Mouse (Mus musculus) heart, postnatal 0 days (tissue): Measurements from ENCODE around the gene Vwa3b. TPM values are rescaled to one million over a fixed set of nuclear protein-coding genes. Genes with fewer than 3 reads are reported as not detected.

Source experiments
- ATAC-seq: fragments of 200-750 bp; cut with Nextera tagmentation; 2 replicates; pipeline ENCODE4 v1.8.0; 2017; ENCODE audit warnings: low read depth, moderate number of reproducible peaks, moderate library complexity; ENCODE audit not compliant: insufficient read depth
- DNase-seq: peaks from one replicate; pipeline ENCODE4 v3.0.0-alpha.2; 2016; ENCODE audit warnings: low spot score
- H3K27ac ChIP-seq: fragments of 300-500 bp; sonication (generic); 2 replicates; pipeline ENCODE4 v1.5.1; 2014; ENCODE audit warnings: low read depth, mild to moderate bottlenecking
- H3K27me3 ChIP-seq: fragments of 300-500 bp; sonication (generic); 2 replicates; pipeline ENCODE4 v1.6.1; 2014; ENCODE audit warnings: low read length, mixed read lengths; ENCODE audit not compliant: control insufficient read depth, insufficient read depth
- H3K36me3 ChIP-seq: fragments of 300-500 bp; sonication (generic); replicated peaks from 2 replicates; pipeline ENCODE4 v1.6.1; 2014; ENCODE audit warnings: low read length, mixed read lengths; ENCODE audit not compliant: control insufficient read depth, insufficient read depth
- H3K4me1 ChIP-seq: fragments of 300-500 bp; sonication (generic); 2 replicates; pipeline ENCODE4 v1.6.1; 2014; ENCODE audit warnings: antibody characterized with exemption; ENCODE audit not compliant: control insufficient read depth, insufficient read depth
- H3K4me2 ChIP-seq: fragments of 300-500 bp; sonication (generic); 2 replicates; pipeline ENCODE4 v1.6.1; 2014; ENCODE audit warnings: low read depth, mild to moderate bottlenecking, low read length, moderate library complexity
- H3K4me3 ChIP-seq: fragments of 300-500 bp; sonication (generic); 2 replicates; pipeline ENCODE4 v1.5.1; 2014; ENCODE audit warnings: low read depth, low read length
- H3K9ac ChIP-seq: fragments of 300-500 bp; sonication (generic); replicated peaks from 2 replicates; pipeline ENCODE4 v1.6.1; 2014; ENCODE audit warnings: low read depth, low read length, mixed read lengths
- H3K9me3 ChIP-seq: fragments of 300-500 bp; sonication (generic); replicated peaks from 2 replicates; pipeline ENCODE4 v1.6.1; 2016; ENCODE audit warnings: low read length; ENCODE audit not compliant: control insufficient read depth
- CTCF ChIP-seq: IDR thresholded peaks from 2 replicates; pipeline ENCODE4 v1.5.1; 2016; ENCODE audit warnings: antibody characterized with exemption, control low read depth, low read depth
- EP300 ChIP-seq: IDR thresholded peaks from 2 replicates; pipeline ENCODE4 v1.6.1; 2016; ENCODE audit warnings: antibody characterized with exemption, low read depth
- WGBS: fragments of 180-500 bp; shearing (Covaris S2); extraction: QIAGEN DNeasy Blood & Tissue Kit; methylation state at CpG from one replicate; pipeline ENCODE4 v1.1.7; 2014; 5-methylcytosine and 5-hydroxymethylcytosine counted together
- polyA plus RNA-seq: library from polyadenylated mRNA; unstranded; fragments of >200 nt; fragmentation: Nextera tagmentation; extraction: Ambion mirVana; gene quantifications from 2 replicates; pipeline ENCODE4 v1.2.1, GENCODE M21; 2015
- total RNA-seq: library from RNA; depleted of rRNA; stranded (reverse); fragments of >200 nt; gene quantifications from 2 replicates; pipeline ENCODE4 v1.2.3, GENCODE M21; 2014; ENCODE audit warnings: low replicate concordance; rRNA removed

Gene Vwa3b
- total and polyA plus RNA-seq, 2 experiments from 2014 or later, result 0.26 TPM; not detected in 1

- no peak for DNase-seq
- Histone ChIP-seq H3K4me3 (no peak overlapping the region), H3K36me3 (no peaks in the 10 kb centered on the region), H3K9me3 (no peaks in the 10 kb centered on the region; the same call in 1 of the 2 replicates), H3K27me3 (0 out of 2 replicates have a peak, but pooled peaks cover 10% of the 10 kb centered on the region), H3K27ac (no peak overlapping the region), H3K4me2 (no peak overlapping the region), H3K4me1 (no peaks in the 10 kb centered on the region), H3K9ac (no peak overlapping the region)
- TF ChIP-seq EP300, result no peak
- no peak for TF ChIP-seq CTCF
- no peak for ATAC-seq
- WGBS, result 81% methylated on average over 5 of the region's 5 CpGs
These were observed 193.2 kb downstream of the Vwa3b start for GRCm38 (mm10) chr1:37219593-37219992.

- H3K4me1 ChIP-seq, result no peaks in the 10 kb centered on the region
- H3K27me3 ChIP-seq, result 0 out of 2 replicates have a peak, but pooled peaks cover 10% of the 10 kb centered on the region
- ATAC-seq (no peak), DNase-seq (no peak)
- no peak for TF ChIP-seq CTCF
- no peak for TF ChIP-seq EP300
- no peaks in the 10 kb centered on the region for H3K36me3 ChIP-seq
- no peak overlapping the region for H3K9ac ChIP-seq
- H3K9me3 ChIP-seq, result no peaks in the 10 kb centered on the region; the same call in 1 of the 2 replicates
- WGBS, result 40% methylated on average over 6 of the region's 6 CpGs
- H3K4me3 ChIP-seq, result no peak overlapping the region
- H3K4me2 ChIP-seq, result no peak overlapping the region
- no peak overlapping the region for H3K27ac ChIP-seq
These were observed 193.9 kb downstream of the Vwa3b start for GRCm38 (mm10) chr1:37220134-37220907.

DNA sequence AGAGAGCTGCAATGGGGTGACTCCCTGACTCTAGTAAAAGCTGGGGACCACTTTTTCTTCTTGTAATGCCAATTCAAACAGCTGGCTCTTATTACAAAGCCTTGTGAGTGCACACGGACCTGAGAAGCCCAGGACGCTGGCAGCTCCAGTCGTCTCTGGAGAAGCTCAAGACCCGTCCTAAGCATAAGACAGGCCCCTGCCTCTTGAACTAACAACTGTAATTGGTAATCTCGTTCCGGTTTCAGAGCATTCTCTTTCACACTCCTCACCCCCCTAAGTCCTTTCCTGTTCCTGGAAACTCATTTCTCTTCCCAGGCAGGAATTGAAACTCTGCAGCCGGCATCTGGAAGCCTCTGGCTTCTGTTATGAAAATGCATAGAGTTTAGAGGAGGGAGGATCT is 195.6 kb downstream of the Vwa3b start:
- 29% methylated on average over 7 of the region's 7 CpGs for WGBS
- ATAC-seq, result no peak

GRCm38 (mm10) chr1:37230404-37230803 is 204.0 kb downstream of the Vwa3b start:
- Histone ChIP-seq H3K4me3 (no peak overlapping the region), H3K27me3 (no peaks in the 10 kb centered on the region), H3K9ac (no peak overlapping the region), H3K9me3 (no peaks in the 10 kb centered on the region; the same call in 1 of the 2 replicates), H3K4me1 (no peaks in the 10 kb centered on the region), H3K4me2 (no peak overlapping the region), H3K27ac (no peak overlapping the region), H3K36me3 (no peaks in the 10 kb centered on the region)
- TF ChIP-seq CTCF, result no peak
- no peak for TF ChIP-seq EP300
- 52% methylated on average over 6 of the region's 6 CpGs for WGBS
- ATAC-seq, result no peak
- DNase-seq, result no peak

More for the DNA sequence above, 195.6 kb downstream of the Vwa3b start:
- Histone ChIP-seq H3K9me3 (no peaks in the 10 kb centered on the region; the same call in 1 of the 2 replicates), H3K36me3 (no peaks in the 10 kb centered on the region), H3K4me1 (no peaks in the 10 kb centered on the region), H3K4me3 (no peak overlapping the region), H3K4me2 (no peak overlapping the region), H3K27ac (no peak overlapping the region), H3K27me3 (0 out of 2 replicates have a peak, but pooled peaks cover 10% of the 10 kb centered on the region), H3K9ac (no peak overlapping the region)
- no peak for TF ChIP-seq EP300
- no peak for TF ChIP-seq CTCF
- DNase-seq, result no peak

DNA sequence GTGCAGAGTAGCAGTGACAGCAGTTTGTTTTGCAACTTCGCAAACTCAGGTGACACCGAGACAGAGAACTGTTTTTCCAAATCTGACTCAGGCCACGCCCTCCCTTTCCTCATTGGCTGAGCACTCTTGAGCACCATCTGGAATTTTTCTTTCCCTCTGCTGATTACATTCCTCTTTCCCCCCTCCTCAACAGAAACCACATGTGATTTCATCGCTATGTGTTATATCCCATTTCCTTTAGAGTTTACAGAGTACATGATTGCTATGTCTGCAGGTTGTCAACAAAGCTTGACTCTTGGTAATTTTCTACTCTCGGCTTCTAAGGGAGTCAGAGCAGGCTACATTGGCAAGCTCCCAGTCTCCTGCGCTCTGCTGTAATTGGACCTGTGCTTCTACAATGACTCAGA is 204.9 kb downstream of the Vwa3b start:
- Histone ChIP-seq H3K36me3 (no peaks in the 10 kb centered on the region), H3K27ac (no peak overlapping the region), H3K27me3 (no peaks in the 10 kb centered on the region), H3K9ac (no peak overlapping the region), H3K4me2 (no peak overlapping the region), H3K4me3 (no peak overlapping the region), H3K4me1 (no peaks in the 10 kb centered on the region), H3K9me3 (no peaks in the 10 kb centered on the region; the same call in 1 of the 2 replicates)
- DNase-seq, result no peak
- TF ChIP-seq CTCF (no peak), EP300 (no peak)
- no peak for ATAC-seq
- 44% methylated on average over 6 of the region's 6 CpGs for WGBS

Other genes starting within 250 kb of the Vwa3b start
- 10.1 and 11.3 TPM in 2 replicates for gene Tmem131, start 82.9 kb upstream of the Vwa3b start, total RNA-seq
- gene Tmem131, start 82.9 kb upstream of the Vwa3b start, polyA plus RNA-seq, result 3.9 TPM in 2 replicates
- gene Cnga3, start 187.8 kb downstream of the Vwa3b start, total RNA-seq, result not detected in 2 replicates
- 0.05 TPM in 1 of 2 replicates, not detected in the other for gene Cnga3, start 187.8 kb downstream of the Vwa3b start, polyA plus RNA-seq